ENCODE assay signal across 8 mouse cellular contexts in the genomic region with DNA sequence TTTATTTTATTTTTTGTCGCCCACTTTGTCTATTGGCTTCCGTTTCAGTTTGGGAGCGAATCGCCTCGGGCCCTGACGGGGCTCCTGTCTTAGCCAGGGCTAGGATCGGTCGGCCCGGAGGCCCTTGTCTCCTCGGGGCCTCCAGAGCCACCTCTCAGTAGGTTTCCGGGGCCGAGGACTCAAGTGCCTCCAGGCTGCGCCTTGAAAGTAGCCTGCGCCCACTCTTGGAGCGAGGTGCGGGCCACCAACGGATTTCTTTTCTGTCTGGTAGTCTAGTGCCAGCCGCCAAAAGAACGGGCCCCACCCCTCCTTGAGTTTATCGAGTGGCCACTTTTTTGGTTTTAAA. TPM values are rescaled to one million over a fixed set of nuclear protein-coding genes. Genes with fewer than 3 reads are reported as not detected.
DNase-seq lines count a peak whose midpoint lies in the region; ATAC-seq and TF ChIP-seq lines count a peak whose summit lies in the region.

No protein-coding gene starts in this region.

- ATAC-seq in forebrain, embryonic 12.5 days (ENCODE audit: low FRiP score): peak; percentile 65
- ATAC-seq in heart, postnatal 0 days (ENCODE audit: insufficient read depth, low read depth): peak; percentile 36

- no peak for TF ChIP-seq EP300 in heart, postnatal 0 days (IDR thresholded peaks at IDR 0.05; ENCODE audit: low read depth)

- H3K27ac ChIP-seq in brown adipose tissue, adult 24 weeks (replicated peaks; ENCODE audit: low read depth, low read length): peak overlapping the region; percentile 59
- H3K27ac ChIP-seq in forebrain, embryonic 12.5 days: peak overlapping the region; percentile 98
- H3K27ac ChIP-seq in heart, postnatal 0 days (ENCODE audit: low read depth): peak overlapping the region; percentile 95

- peak overlapping the region; percentile 97 for H3K4me3 ChIP-seq in E14TG2a.4 (replicated peaks; ENCODE audit: low read length)
- peak overlapping the region; percentile 87 for H3K4me3 ChIP-seq in brown adipose tissue, adult 24 weeks (ENCODE audit: insufficient read depth, low read depth, low read length)
- H3K4me3 ChIP-seq in forebrain, embryonic 12.5 days (replicated peaks): peak overlapping the region; percentile 96
- H3K4me3 ChIP-seq in heart, postnatal 0 days (ENCODE audit: low read depth, low read length): peak overlapping the region; percentile 82
- H3K4me3 ChIP-seq in lung, adult 2 months (replicated peaks; ENCODE audit: extremely low read depth, low read depth, low read length): peak overlapping the region; percentile 96

- no peaks in the 10 kb centered on the region for H3K27me3 ChIP-seq in E14TG2a.4 (ENCODE audit: insufficient read depth, low read length)
- no peaks in the 10 kb centered on the region for H3K27me3 ChIP-seq in forebrain, embryonic 12.5 days
- no peaks in the 10 kb centered on the region for H3K27me3 ChIP-seq in heart, postnatal 0 days (ENCODE audit: control insufficient read depth, insufficient read depth, low read length)

- 0% methylated on average over 20 of the region's 20 CpGs for WGBS in forebrain, embryonic 12.5 days
- WGBS in heart, postnatal 0 days: under 1% methylated on average over 20 of the region's 20 CpGs
- WGBS in lung, adult 2 months: under 1% methylated on average over 20 of the region's 20 CpGs

- TF ChIP-seq CTCF in E14TG2a.4 (conservative IDR thresholded peaks at IDR 0.05; ENCODE audit: low read length): no peak
- no peak for TF ChIP-seq CTCF in heart, postnatal 0 days (IDR thresholded peaks at IDR 0.05; ENCODE audit: low read depth)
- no peak for TF ChIP-seq CTCF in lung, adult 2 months (IDR thresholded peaks at IDR 0.05; ENCODE audit: insufficient read depth, low read length)

- peak overlapping the region; percentile 99 for H3K9ac ChIP-seq in forebrain, embryonic 12.5 days
- peak overlapping the region; percentile 98 for H3K9ac ChIP-seq in heart, postnatal 0 days (replicated peaks; ENCODE audit: low read depth, low read length)

- H3K4me1 ChIP-seq in E14TG2a.4 (replicated peaks; ENCODE audit: low read depth, low read length): peaks cover 33% of the 10 kb centered on the region
- peaks cover 2% of the 10 kb centered on the region; the same call in 1 of the 2 replicates for H3K4me1 ChIP-seq in brown adipose tissue, adult 24 weeks (ENCODE audit: control insufficient read depth, insufficient read depth, insufficient read length, low read length)
- H3K4me1 ChIP-seq in forebrain, embryonic 12.5 days: peaks cover 7% of the 10 kb centered on the region
- H3K4me1 ChIP-seq in heart, postnatal 0 days (ENCODE audit: control insufficient read depth, insufficient read depth): no peaks in the 10 kb centered on the region
- no peaks in the 10 kb centered on the region; the same call in 1 of the 2 replicates for H3K4me1 ChIP-seq in lung, adult 2 months (ENCODE audit: control insufficient read depth, insufficient read depth, low read length)

- DNase-seq in heart, postnatal 0 days (ENCODE audit: low spot score): peak; percentile 18
- peak; percentile 42 for DNase-seq in layer of hippocampus, adult 11-12 months (ENCODE audit: low spot score)
- peak; percentile 66 for DNase-seq in lung, adult 2 months
- peak; percentile 64 for DNase-seq in retina, embryonic 14.5 days (ENCODE audit: low spot score)
- DNase-seq in thymus, postnatal 36 days: peak; percentile 53 to 59

- no peaks in the 10 kb centered on the region for H3K9me3 ChIP-seq in E14TG2a.4 (ENCODE audit: low read length)
- no peaks in the 10 kb centered on the region for H3K9me3 ChIP-seq in forebrain, embryonic 12.5 days
- H3K9me3 ChIP-seq in heart, postnatal 0 days (replicated peaks; ENCODE audit: control insufficient read depth, low read length): no peaks in the 10 kb centered on the region

- H3K36me3 ChIP-seq in E14TG2a.4 (ENCODE audit: insufficient read depth, low read length): peaks cover 36% of the 10 kb centered on the region
- peaks cover 17% of the 10 kb centered on the region for H3K36me3 ChIP-seq in forebrain, embryonic 12.5 days (replicated peaks)
- H3K36me3 ChIP-seq in heart, postnatal 0 days (replicated peaks; ENCODE audit: control insufficient read depth, insufficient read depth, low read length): peaks cover 14% of the 10 kb centered on the region

- TF ChIP-seq POLR2A in lung, adult 2 months (IDR thresholded peaks at IDR 0.05; ENCODE audit: borderline replicate concordance, extremely low read depth, low read depth, low read length): no peak

- H3K4me2 ChIP-seq in forebrain, embryonic 12.5 days: peak overlapping the region; percentile 58
- peak overlapping the region; percentile 94 for H3K4me2 ChIP-seq in heart, postnatal 0 days (ENCODE audit: low read depth, low read length)

RNA-seq across cellular contexts. Expression of gene Rbm25, which starts 1.6 kb away (rescaled TPM):
- 27.9 and 46.4 TPM in 2 replicates for polyA plus RNA-seq in brown adipose tissue, adult 24 weeks (2012; ENCODE audit: insufficient read depth, insufficient read length, missing spikeins)
- 300 and 313 TPM in 2 replicates for polyA plus RNA-seq in forebrain, embryonic 12.5 days (2016; fragmentation: Nextera tagmentation; extraction: Ambion mirVana)
- 54.0 and 79.6 TPM in 2 replicates for total RNA-seq in heart, postnatal 0 days (2014; rRNA removed; ENCODE audit: low replicate concordance)
- polyA plus RNA-seq in heart, postnatal 0 days (2015; fragmentation: Nextera tagmentation; extraction: Ambion mirVana): 109 and 115 TPM in 2 replicates
- polyA plus RNA-seq in lung, adult 2 months (2012; rRNA removed): 22.3 and 32.3 TPM in 2 replicates

RNA-seq across cellular contexts. Expression of gene Zfyve1, which starts 35.6 kb away (rescaled TPM):
- 10.3 and 12.3 TPM in 2 replicates for polyA plus RNA-seq in brown adipose tissue, adult 24 weeks (2012; ENCODE audit: insufficient read depth, insufficient read length, missing spikeins)
- 34.6 and 35.0 TPM in 2 replicates for polyA plus RNA-seq in forebrain, embryonic 12.5 days (2016; fragmentation: Nextera tagmentation; extraction: Ambion mirVana)
- total RNA-seq in heart, postnatal 0 days (2014; rRNA removed; ENCODE audit: low replicate concordance): 18.0 and 25.5 TPM in 2 replicates
- 10.0 and 10.5 TPM in 2 replicates for polyA plus RNA-seq in heart, postnatal 0 days (2015; fragmentation: Nextera tagmentation; extraction: Ambion mirVana)
- 30.1 and 39.1 TPM in 2 replicates for polyA plus RNA-seq in lung, adult 2 months (2012; rRNA removed)

RNA-seq across cellular contexts. Expression of gene Psen1, which starts 55.3 kb away (rescaled TPM):
- 18.9 and 19.6 TPM in 2 replicates for polyA plus RNA-seq in brown adipose tissue, adult 24 weeks (2012; ENCODE audit: insufficient read depth, insufficient read length, missing spikeins)
- 67.4 and 69.0 TPM in 2 replicates for polyA plus RNA-seq in forebrain, embryonic 12.5 days (2016; fragmentation: Nextera tagmentation; extraction: Ambion mirVana)
- 27.6 and 28.9 TPM in 2 replicates for total RNA-seq in heart, postnatal 0 days (2014; rRNA removed; ENCODE audit: low replicate concordance)
- 29.9 and 33.3 TPM in 2 replicates for polyA plus RNA-seq in heart, postnatal 0 days (2015; fragmentation: Nextera tagmentation; extraction: Ambion mirVana)
- 18.2 and 27.3 TPM in 2 replicates for polyA plus RNA-seq in lung, adult 2 months (2012; rRNA removed)

Comparison
In these comparisons a context has a peak if more than half of its experiments do, and no peak if none do; other contexts are left out.
1. Peak in every context shown above with its lines: DNase-seq, ATAC-seq, H3K4me3 ChIP-seq and H3K27ac ChIP-seq.